Mouse (Mus musculus) CH12F3 (cell line): ENCODE results near the gene Slc4a8.

ENCODE experiments used
- in situ Hi-C: fragments of 300-500 bp; cut with MboI; formaldehyde crosslinking; loops from 2 replicates; pipeline ENCODE4 v1.14.3; 2020; ENCODE audit warnings: low sequenced_read_pairs

Gene Slc4a8

GRCm38 (mm10) chr15:100761419-100762185 lies at the start of gene Slc4a8:
Gene Slc4a8 (plus strand): TSS chr15:100761747.
- in situ Hi-C loops = no loop called here

GRCm38 (mm10) chr15:100714470-100714869 lies 47.1 kb upstream of the Slc4a8 start:
- in situ Hi-C loops = no loop called here

GRCm38 (mm10) chr15:100715399-100715993 lies 46.1 kb upstream of the Slc4a8 start:
- in situ Hi-C loops = no loop called here

GRCm38 (mm10) chr15:100717933-100718332 lies 43.6 kb upstream of the Slc4a8 start:
- in situ Hi-C loops = no loop called here

- in situ Hi-C loops = no loop called here
Observed at GRCm38 (mm10) chr15:100718572-100718971, 43.0 kb upstream of the Slc4a8 start.

- in situ Hi-C loops = no loop called here
Observed at GRCm38 (mm10) chr15:100719217-100719616, 42.3 kb upstream of the Slc4a8 start.

GRCm38 (mm10) chr15:100720066-100720465 lies 41.5 kb upstream of the Slc4a8 start:
- in situ Hi-C loops = no loop called here

GRCm38 (mm10) chr15:100721445-100721844 lies 40.1 kb upstream of the Slc4a8 start:
- in situ Hi-C loops = no loop called here

GRCm38 (mm10) chr15:100722026-100722425 lies 39.5 kb upstream of the Slc4a8 start:
- in situ Hi-C loops = no loop called here

- in situ Hi-C loops = no loop called here
Observed at GRCm38 (mm10) chr15:100722564-100722963, 39.0 kb upstream of the Slc4a8 start.

GRCm38 (mm10) chr15:100723505-100723904 lies 38.0 kb upstream of the Slc4a8 start:
- in situ Hi-C loops = no loop called here

GRCm38 (mm10) chr15:100726721-100727120 lies 34.8 kb upstream of the Slc4a8 start:
- in situ Hi-C loops = no loop called here

- in situ Hi-C loops = no loop called here
Observed at GRCm38 (mm10) chr15:100727834-100728233, 33.7 kb upstream of the Slc4a8 start.

- in situ Hi-C loops = no loop called here
Observed at GRCm38 (mm10) chr15:100728586-100728985, 33.0 kb upstream of the Slc4a8 start.

- in situ Hi-C loops = no loop called here
Observed at GRCm38 (mm10) chr15:100729281-100729985, 32.1 kb upstream of the Slc4a8 start, which contains the start of gene Galnt6. Gene Galnt6 (minus strand): TSS chr15:100729376.

- in situ Hi-C loops = no loop called here
Observed at GRCm38 (mm10) chr15:100731081-100731480, 30.5 kb upstream of the Slc4a8 start.

GRCm38 (mm10) chr15:100732580-100732979 lies 29.0 kb upstream of the Slc4a8 start:
- in situ Hi-C loops = no loop called here

GRCm38 (mm10) chr15:100735095-100735952 lies 26.2 kb upstream of the Slc4a8 start:
- in situ Hi-C loops = no loop called here

GRCm38 (mm10) chr15:100735953-100736300 lies 25.6 kb upstream of the Slc4a8 start:
- in situ Hi-C loops = no loop called here

- in situ Hi-C loops = no loop called here
Observed at GRCm38 (mm10) chr15:100737667-100738066, 23.9 kb upstream of the Slc4a8 start.

- in situ Hi-C loops = no loop called here
Observed at GRCm38 (mm10) chr15:100738351-100738781, 23.2 kb upstream of the Slc4a8 start.
